Mouse (Mus musculus) bone marrow, adult 2 months (tissue): ENCODE measurements around the gene Zswim9. TPM values are rescaled to one million over a fixed set of nuclear protein-coding genes. Genes with fewer than 3 reads are reported as not detected.
"Not testable (repeated sequence)": the region's sequence is repeated elsewhere in the genome, so short reads cannot be mapped to it uniquely, and the experiment has no call there.

Source experiments
- H3K27ac ChIP-seq: fragments of 200-500 bp; 2 replicates; pipeline ENCODE4 v1.5.1; 2012; ENCODE audit warnings: low read depth, mild to moderate bottlenecking, control low read depth, inconsistent platforms, low read length; ENCODE audit not compliant: control insufficient read depth, poor library complexity, insufficient read depth
- H3K4me1 ChIP-seq: fragments of 200-500 bp; 2 replicates; pipeline ENCODE4 v1.6.1; 2011; ENCODE audit warnings: low read length; ENCODE audit not compliant: control insufficient read depth, insufficient read depth
- H3K4me3 ChIP-seq: fragments of 200-500 bp; replicated peaks from 2 replicates; pipeline ENCODE3; 2011; ENCODE audit warnings: mild to moderate bottlenecking, low read depth, low read length, control low read depth; ENCODE audit not compliant: control insufficient read depth
- CTCF ChIP-seq: fragments of 200-500 bp; IDR thresholded peaks from 2 replicates; pipeline ENCODE4 v1.5.1; 2011; ENCODE audit warnings: low read length, control low read depth; ENCODE audit not compliant: control insufficient read depth, insufficient read depth
- POLR2A ChIP-seq: fragments of 200-500 bp; IDR thresholded peaks from 2 replicates; pipeline ENCODE4 v1.6.1; 2011; ENCODE audit warnings: low read depth, mild to moderate bottlenecking, control low read depth, low read length, borderline replicate concordance; ENCODE audit not compliant: control insufficient read depth
- WGBS: fragments of 180-500 bp; shearing (Covaris S2); methylation state at CpG from one replicate; pipeline ENCODE4 v1.1.7; 2018; 5-methylcytosine and 5-hydroxymethylcytosine counted together
- polyA plus RNA-seq: library from polyadenylated mRNA; stranded (reverse); fragments of >200 nt; gene quantifications from 2 replicates; pipeline ENCODE4 v1.2.4, GENCODE M21; 2011; ENCODE audit warnings: low replicate concordance; ENCODE audit not compliant: missing spikeins, insufficient read depth, insufficient read length

Gene Zswim9
- polyA plus RNA-seq, 1 experiment, result 4.0 TPM

GRCm38 (mm10) chr7:13301643-13302042 lies 23.1 kb upstream of the Zswim9 start:
- no peak overlapping the region for H3K4me3 ChIP-seq
- TF ChIP-seq POLR2A (no peak), CTCF (no peak)
- peaks cover 3% of the 10 kb centered on the region; the same call in 1 of the 2 replicates for H3K4me1 ChIP-seq
- no peak overlapping the region for H3K27ac ChIP-seq
- WGBS, result 91% methylated on average over 1 of the region's 1 CpGs

GRCm38 (mm10) chr7:13298821-13299220 lies 20.3 kb upstream of the Zswim9 start:
- 0 out of 2 replicates have a peak, but pooled peaks have one; percentile 5 for TF ChIP-seq CTCF
- no peak for TF ChIP-seq POLR2A
- 91% methylated on average over 5 of the region's 5 CpGs for WGBS
- Histone ChIP-seq H3K4me1 (peaks cover 3% of the 10 kb centered on the region; the same call in 1 of the 2 replicates), H3K27ac (no peak overlapping the region), H3K4me3 (no peak overlapping the region)

GRCm38 (mm10) chr7:13297636-13298035 lies 19.1 kb upstream of the Zswim9 start:
- Histone ChIP-seq H3K27ac (no peak overlapping the region), H3K4me3 (no peak overlapping the region), H3K4me1 (no peaks in the 10 kb centered on the region; the same call in 1 of the 2 replicates)
- 90% methylated on average over 1 of the region's 1 CpGs for WGBS
- TF ChIP-seq CTCF, result no peak
- TF ChIP-seq POLR2A, result no peak

GRCm38 (mm10) chr7:13295256-13295655 lies 16.7 kb upstream of the Zswim9 start:
- TF ChIP-seq POLR2A, result no peak
- TF ChIP-seq CTCF, result no peak
- WGBS, result 90% methylated on average over 7 of the region's 7 CpGs
- Histone ChIP-seq H3K27ac (no peak overlapping the region), H3K4me3 (no peak overlapping the region), H3K4me1 (no peaks in the 10 kb centered on the region)

- WGBS, result 58% methylated on average over 11 of the region's 11 CpGs
- TF ChIP-seq CTCF (no peak), POLR2A (no peak)
These were observed 15.6 kb upstream of the Zswim9 start for GRCm38 (mm10) chr7:13293878-13294855.

GRCm38 (mm10) chr7:13291370-13291769 lies 12.8 kb upstream of the Zswim9 start:
- no peak overlapping the region for H3K27ac ChIP-seq
- WGBS, result 74% methylated on average over 2 of the region's 2 CpGs
- no peak for TF ChIP-seq POLR2A
- no peak for TF ChIP-seq CTCF
- H3K4me3 ChIP-seq, result no peak overlapping the region
- H3K4me1 ChIP-seq, result no peaks in the 10 kb centered on the region

More at GRCm38 (mm10) chr7:13293878-13294855, 15.6 kb upstream of the Zswim9 start:
- H3K4me1 ChIP-seq, result no peaks in the 10 kb centered on the region
- no peak overlapping the region for H3K27ac ChIP-seq
- no peak overlapping the region for H3K4me3 ChIP-seq

GRCm38 (mm10) chr7:13290041-13290675 lies 11.6 kb upstream of the Zswim9 start:
- H3K4me1 ChIP-seq, result no peaks in the 10 kb centered on the region
- no peak overlapping the region for H3K4me3 ChIP-seq
- 98% methylated on average over 1 of the region's 1 CpGs for WGBS
- no peak for TF ChIP-seq CTCF
- TF ChIP-seq POLR2A, result no peak
- H3K27ac ChIP-seq, result no peak overlapping the region

- WGBS, result 65% methylated on average over 5 of the region's 5 CpGs
- Histone ChIP-seq H3K4me3 (no peak overlapping the region), H3K4me1 (no peaks in the 10 kb centered on the region), H3K27ac (no peak overlapping the region)
- TF ChIP-seq CTCF, result no peak
- no peak for TF ChIP-seq POLR2A
These were observed 10.1 kb upstream of the Zswim9 start for GRCm38 (mm10) chr7:13288621-13289020.

GRCm38 (mm10) chr7:13278957-13279356 lies 436 bp upstream of the Zswim9 start:
- H3K4me1 ChIP-seq, H3K27ac ChIP-seq: not testable (repeated sequence)
- H3K4me3 ChIP-seq, result peak overlapping the region; percentile 98
- 2% methylated on average over 17 of the region's 29 CpGs for WGBS
